Mouse (Mus musculus) liver, embryonic 14.5 days (tissue): Measurements from ENCODE around the gene Cntn5.

ENCODE experiments used
- CTCF ChIP-seq: IDR thresholded peaks from 2 replicates; pipeline ENCODE4 v1.5.1; 2016; ENCODE audit warnings: antibody characterized with exemption, low read depth, control low read depth
- EP300 ChIP-seq: IDR thresholded peaks from 2 replicates; pipeline ENCODE4 v1.6.1; 2016; ENCODE audit warnings: antibody characterized with exemption, low read depth

GRCm38 (mm10) chr9:10529528-10529927 is 375.0 kb downstream of the Cntn5 start:
- no peak for TF ChIP-seq CTCF
- TF ChIP-seq EP300 = no peak
